Mouse (Mus musculus) cerebral cortex, adult 2 months (tissue): ENCODE data around the gene Mustn1.

Experiments used
- WGBS: fragments of 180-500 bp; shearing (Covaris S2); methylation state at CpG from one replicate; pipeline ENCODE4 v1.1.7; 2018; 5-methylcytosine and 5-hydroxymethylcytosine counted together

The Mustn1 gene

DNA sequence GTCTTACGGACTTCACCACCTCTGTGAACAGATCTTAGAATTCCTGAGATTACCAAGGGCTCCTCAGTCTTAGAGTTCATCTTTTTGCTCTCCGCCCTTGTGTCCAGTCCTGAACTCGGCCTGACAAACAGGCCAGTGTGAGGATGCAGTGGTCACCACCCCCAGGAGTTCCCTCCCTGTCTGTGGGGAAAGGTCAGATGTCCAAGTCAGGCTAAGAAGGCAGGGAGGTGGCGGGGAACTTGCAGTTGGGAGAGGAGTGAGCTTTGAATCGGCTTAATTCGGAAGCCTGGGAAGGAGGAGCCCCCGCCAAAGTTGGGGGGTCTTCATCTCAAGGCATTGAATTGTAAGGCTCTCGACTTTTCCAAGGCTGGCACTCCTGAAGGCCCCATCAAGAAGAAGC lies 1.3 kb downstream of the Mustn1 start:
- 81% methylated on average over 8 of the region's 8 CpGs for WGBS

DNA sequence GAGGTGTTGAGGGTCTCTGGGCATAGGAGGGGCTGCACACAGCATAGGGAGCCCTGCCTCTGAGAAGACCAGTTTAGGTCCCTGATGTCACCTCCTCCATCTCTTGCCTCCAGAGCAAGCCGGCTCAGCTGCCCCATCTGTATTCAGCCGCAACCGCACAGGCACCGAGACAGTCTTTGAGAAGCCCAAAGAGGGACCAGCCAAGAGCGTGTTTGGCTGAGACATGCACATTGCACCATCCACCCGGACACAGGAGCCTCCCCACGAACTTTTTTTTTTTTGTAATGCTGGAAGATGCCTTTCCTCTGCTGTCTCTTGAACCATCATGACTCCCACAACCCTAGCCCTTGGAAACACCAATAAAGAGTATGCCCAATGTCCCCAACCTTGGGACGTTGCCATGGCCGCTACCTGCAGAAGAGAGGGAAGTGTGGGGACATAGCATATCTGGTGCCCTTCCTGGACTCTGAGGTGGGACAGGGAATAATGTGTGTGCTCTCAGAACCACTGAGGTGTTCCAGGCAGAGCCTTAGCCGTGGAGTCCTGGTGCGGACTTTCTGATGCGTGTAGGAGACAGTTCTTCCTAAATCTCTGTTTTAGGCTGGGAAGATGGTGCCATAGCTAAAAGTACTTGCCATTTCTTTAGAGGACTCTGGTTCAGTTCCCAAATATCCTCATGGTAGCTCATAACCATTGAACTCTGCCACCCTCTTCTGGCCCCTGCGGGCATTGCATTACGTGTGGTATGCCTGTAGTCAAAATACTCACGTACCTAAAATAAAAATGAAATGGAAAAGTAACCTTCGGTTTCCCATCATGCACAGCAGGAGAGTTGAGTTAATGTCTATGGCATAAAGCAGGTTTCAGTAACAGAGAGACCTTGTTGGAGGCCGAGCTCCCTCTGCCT lies 2.1 kb downstream of the Mustn1 start:
- 78% methylated on average over 17 of the region's 17 CpGs for WGBS

DNA sequence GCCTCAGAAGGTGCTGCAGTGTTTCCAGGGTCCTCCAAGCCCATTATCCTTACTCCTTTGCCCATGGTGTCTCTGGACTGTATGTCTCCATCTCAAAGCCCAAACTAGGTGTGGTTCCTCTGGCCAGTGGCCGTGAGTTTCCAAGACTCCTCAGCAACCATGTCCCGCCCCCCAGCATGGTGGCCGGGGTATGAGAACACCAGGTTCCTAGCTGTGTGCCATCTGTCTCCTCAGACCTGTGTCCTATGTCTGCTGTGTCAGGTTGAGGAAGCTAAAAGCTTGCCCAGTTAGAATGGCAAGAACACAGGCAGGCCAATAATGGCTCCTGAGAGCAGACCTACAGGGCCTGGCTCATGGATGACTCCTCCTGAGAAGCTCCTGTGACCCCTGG lies 2.7 kb downstream of the Mustn1 start:
- WGBS, result 89% methylated on average over 3 of the region's 3 CpGs

DNA sequence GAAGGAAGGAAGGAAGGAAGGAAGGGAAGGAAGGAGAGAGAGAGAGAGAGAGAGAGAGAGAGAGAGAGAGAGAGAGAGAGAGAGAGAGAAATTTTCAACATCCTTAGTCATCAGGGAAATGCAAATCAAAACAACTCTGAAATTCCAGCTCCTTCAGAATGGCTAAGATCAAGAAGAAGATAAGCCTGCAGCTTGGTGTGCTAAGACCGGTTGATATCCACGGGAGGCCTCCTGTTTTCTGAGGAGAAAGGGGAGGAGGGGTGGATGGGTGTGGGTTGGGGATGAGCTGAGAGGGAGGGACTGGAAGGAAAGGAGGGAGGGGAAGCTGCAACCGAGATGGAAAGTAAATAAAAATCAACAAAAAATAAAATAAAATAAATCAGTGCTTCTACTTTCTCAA lies 6.3 kb downstream of the Mustn1 start:
- 43% methylated on average over 3 of the region's 3 CpGs for WGBS

DNA sequence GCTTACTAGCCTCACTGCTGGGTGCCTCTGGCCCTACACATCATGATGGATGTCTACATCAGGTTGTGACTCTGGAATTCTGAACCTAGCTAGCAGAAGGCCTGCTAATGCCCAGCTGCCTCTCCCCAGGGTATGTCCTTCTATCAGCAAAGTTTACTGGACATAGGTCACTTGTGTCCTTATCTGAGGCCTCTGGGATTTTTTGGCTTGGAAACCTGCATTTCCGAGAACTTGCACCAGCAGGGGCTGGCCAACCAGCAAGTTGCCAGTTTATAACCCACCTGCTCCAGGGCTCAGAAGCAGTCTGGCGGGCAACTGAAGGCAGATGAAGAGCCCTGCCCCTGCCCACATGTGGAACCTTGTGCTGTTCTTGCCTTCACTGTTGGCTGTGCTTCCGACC lies 7.2 kb downstream of the Mustn1 start, which contains the start of gene Itih4:
Itih4 (plus strand) TSS at position 273 of the 400 bp plus-strand sequence.
- 95% methylated on average over 3 of the region's 3 CpGs for WGBS

DNA sequence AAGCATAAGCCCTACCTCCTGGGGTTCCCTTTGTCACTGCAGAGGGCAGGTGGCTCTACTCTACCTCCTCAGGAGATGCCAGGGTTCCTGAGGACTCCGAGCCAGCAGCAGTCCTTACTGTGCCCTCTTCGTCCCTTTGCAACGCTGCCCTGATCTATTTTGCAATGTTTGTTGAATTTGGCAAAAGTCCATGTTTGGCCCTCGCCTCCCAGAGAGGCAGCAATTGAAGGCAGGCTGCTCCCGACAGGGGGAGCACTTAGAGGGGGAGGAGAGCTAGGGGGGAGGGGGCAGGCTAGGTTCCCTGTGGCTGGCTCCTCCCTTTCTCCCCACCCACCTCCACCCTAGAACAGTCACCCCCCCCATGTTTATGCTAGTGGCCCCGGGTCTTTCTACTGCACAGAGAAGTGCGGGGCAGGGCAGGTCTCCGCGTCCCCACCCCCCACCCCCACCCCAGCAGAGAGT lies 9.3 kb downstream of the Mustn1 start:
- 16% methylated on average over 9 of the region's 9 CpGs for WGBS

DNA sequence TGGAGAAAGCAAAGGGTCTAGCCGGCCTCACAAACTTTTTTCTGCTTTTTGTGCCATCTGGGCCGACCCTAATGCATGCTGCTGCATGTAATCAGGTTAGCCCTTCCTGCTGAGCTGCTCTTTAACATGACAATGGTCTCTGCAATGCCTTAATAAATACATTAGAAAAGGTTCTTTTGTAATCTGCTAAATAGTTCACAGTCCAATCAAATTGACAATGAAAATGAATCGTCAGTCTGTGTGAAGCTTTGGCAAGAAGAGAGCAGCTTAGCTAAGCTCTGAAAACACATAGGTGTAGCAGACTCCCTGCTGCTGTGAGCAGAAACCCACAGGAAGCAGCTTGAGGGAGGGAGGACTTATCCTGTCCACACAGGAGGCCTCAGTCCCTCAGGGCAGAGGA lies 21.0 kb downstream of the Mustn1 start:
- 44% methylated on average over 3 of the region's 3 CpGs for WGBS

DNA sequence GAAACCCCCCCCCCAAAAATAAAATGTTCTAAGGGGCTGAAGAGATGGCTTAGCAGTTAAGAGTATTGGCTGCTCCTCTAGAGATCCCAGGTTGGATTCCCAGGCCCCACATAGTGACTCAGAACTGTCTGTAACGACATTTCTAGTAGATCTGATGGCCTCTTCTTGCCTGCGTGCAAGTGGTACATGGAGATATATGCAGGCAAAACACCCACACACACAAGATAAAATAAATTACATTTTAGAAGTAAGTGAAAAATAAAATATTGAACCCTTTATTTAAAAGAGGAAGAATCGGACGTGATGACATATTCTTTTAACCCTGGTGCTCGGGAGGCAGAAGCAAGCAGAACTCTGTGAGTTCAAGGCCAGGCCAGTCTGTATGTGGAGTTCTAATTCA lies 23.6 kb downstream of the Mustn1 start:
- WGBS, result 79% methylated on average over 5 of the region's 5 CpGs

DNA sequence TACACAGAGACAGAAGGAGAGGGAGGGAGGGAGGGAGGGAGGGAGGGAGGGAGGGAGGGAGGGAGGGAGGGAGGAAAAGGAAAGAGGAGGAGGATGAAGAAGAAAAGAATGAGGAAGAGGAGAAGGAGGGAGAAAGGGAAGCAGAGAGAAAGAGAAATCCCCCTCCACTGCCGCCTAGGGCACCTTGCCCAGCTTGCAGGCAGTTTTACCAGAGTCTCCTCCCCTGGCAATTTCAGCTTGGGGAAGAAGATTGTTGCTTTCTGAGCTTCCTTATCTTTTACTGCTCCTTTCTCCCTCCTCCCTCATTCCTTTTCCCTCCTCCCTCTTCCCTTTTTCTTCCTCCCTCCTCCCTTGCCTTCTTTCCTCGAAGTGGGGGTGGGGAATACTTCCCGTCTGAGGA lies 24.0 kb downstream of the Mustn1 start:
- WGBS, result 69% methylated on average over 3 of the region's 3 CpGs

DNA sequence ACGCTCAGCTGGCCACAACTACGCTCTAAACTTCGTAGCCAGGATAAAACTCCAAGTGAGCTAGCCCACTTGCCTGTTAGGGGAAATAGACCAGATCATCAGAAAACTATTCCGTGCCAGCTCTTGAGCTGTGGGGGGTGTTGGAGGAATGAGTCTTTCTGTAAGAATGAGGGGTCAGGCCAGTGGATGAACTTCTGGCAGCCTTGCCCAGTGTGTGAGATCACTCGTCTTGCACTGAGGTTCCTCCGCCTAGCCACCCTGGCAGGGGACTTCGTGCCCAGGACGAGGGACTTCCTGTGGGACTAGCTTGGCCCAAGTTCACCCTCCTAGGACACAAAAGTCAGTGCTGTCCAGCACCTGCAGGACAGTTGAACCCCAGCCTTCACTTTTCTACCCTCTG lies 25.3 kb downstream of the Mustn1 start:
- WGBS, result 76% methylated on average over 8 of the region's 8 CpGs

DNA sequence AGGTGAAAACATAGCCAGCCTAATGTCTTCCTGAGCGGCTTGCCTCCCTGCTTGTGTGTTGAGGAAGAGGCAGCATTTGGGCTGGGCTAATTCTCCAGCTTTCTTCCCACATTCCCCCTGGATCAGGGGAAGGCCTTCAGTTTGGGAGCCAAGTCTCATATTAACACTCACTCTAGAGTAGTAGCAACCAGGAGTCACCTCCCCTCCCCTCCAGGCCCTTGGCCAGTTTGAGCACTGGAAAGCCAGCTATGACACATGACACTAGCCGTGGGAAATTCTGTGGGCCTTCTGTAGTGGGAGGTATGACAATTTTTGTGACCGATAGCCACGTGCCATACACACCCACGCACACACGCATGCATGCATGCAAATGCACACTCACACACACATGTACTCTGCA lies 27.0 kb downstream of the Mustn1 start:
- WGBS, result 79% methylated on average over 6 of the region's 6 CpGs

DNA sequence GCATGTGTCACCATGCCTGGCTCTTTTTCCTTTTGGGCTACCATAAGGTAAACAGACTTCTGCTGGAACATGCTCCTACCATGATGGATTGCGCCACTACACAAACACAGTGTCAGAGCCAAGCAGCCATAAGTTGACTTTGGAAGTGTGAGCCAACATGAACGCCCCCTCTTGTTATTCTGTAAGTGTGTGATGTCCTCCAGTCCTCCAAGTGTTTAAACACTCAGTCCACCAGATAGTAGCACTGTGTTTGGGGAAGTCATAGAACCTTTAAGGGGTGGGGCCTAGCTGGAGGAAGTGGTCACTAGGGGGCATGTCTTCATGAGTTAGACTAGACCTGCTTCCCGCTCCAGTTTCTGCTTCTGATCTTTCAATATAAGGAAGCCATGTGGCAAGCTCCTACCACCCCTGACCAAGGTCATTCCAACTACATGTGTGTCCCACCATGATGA lies 28.8 kb downstream of the Mustn1 start:
- 65% methylated on average over 3 of the region's 3 CpGs for WGBS

DNA sequence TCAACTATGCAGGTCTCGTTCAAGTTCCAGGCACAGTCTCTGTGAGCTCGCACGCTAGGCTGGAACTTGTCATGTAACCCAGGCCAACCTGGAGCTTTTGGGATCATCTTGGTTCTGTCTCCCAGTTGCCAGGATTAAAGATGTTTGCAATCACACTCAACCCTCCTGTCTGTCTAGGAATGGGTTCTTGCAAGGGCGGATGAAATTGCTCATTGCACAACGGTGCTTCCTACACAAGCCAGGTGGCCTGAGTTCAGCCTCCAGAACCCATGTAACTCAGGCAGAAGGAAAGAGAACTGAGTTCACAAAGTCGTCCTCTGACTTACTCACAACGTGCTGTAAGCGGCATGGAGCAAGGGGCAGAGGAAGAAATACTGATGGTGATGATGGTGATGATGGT lies 32.1 kb downstream of the Mustn1 start:
- 91% methylated on average over 8 of the region's 8 CpGs for WGBS

DNA sequence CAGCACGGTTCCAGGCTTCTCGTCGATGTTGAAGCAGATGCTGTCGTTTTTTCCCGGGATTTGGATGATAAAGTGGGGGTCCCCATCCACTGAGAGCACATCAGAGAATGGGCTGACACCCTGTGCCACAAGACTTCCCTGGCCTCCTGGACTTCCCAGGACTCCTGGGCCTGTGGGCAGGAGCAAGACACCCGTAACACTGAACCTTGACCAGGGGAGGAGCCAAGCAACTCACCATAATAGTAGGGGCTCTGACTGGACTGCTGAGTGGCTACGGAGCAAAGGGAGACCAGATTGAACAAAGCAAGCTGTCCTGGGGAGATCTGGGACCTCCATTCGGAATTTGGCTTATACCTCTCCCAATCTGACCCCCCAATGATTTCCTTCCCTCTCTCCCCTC lies 33.6 kb downstream of the Mustn1 start:
- 89% methylated on average over 8 of the region's 8 CpGs for WGBS

DNA sequence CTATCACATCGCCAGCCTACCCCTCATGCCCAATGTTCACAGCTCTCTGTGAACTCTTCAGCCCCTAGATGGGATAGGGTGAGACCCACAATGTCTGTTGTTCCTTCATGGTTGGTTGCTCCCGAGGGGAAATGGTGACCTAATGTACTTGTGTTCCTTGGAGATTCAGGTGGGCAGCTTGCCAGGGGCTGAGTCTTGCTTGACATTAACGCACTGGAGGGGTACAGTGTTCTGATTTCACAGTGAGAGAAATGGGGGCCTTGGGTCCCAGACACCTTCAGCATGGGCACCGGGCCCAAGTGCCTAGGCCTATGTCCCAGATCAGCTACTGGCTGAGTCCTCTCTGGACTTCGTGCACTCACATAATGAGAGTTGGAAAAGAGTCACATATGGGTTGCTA lies 34.4 kb downstream of the Mustn1 start:
- 79% methylated on average over 5 of the region's 5 CpGs for WGBS

DNA sequence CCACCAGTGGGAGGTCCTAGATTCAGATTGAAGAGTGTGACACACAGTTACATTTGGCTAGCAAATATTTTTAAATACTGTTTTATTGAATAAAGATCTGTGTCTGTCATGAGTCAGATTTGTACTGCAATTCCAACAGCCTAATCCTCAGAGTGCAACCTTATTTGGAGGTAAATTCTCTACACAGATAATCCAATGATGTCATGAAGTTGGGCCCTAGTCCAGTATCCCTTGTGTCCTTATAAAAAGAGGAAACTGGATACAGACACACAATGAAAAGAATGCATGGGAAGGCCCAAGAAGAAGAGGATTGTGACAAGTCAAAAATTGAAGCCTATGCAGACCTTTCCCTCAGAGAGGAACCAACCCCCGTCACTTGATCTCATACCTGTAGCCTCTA lies 37.5 kb downstream of the Mustn1 start:
- 90% methylated on average over 1 of the region's 1 CpGs for whole genome bisulfite sequencing

DNA sequence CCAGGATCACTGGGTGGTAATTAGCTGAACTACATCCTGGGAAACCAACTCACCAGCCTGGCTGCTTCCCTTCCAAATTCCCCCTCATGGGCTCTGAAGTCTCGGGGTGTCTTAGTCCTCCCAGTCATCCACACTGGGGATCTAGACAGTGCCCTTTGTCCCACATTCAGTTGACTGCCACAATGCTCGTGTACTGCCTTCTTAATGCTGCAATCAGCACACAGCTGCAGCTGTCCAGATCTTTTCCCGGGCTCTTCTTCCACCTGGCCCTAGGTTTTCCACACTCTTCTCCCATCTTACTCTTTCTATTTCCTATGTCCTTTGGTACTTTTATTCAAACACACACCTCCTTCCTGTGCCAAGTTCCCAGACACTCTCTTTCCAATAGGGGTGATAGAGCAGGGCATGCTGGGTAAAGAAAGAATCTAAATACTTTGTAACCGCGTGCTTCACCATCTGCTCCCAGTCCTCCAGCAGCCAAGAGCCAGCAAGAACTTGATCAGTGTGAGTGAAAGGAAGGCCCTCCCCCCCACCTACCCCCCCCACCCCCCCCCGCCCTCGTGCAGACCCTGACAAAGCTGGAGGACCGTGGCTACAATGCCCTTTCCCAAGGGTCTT lies 43.2 kb downstream of the Mustn1 start:
- 35% methylated on average over 8 of the region's 8 CpGs for WGBS

DNA sequence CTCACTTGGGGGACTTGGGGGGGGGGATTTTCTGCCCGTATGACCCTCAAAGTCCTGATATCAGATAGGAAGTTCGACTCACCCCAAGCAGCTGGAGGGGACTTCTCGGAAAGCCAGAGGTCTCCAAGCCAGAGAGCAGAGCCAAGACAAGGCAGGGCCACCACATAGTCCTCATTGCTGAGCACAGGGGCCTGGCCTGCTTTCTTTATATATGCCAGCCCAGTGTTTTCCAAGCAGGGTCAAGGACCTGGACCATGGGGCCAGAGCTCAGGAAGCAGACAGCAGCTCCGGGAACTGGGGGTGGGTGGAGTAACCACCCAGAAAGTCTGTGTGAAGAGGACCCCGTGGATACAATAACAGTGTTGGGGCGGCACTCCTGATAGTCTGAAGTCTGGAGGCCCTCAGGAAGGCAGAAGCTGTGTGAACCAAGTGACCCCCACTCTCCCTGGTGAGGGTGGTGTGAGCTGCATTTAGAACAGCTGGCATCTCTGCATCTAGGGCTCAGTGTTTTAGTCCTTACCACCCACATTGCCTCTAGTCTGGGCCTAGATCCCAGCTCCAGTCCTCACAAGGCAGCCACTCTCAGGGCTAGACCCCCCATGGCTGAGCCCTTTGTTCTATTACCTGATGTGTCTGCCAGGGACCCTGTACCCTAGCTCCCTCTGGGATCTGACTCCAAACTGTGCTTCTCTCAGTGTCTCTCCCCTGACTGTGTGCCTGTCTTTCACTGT lies 44.5 kb downstream of the Mustn1 start, which contains the start of gene Itih3:
Itih3 (minus strand) TSS at position 386 of the 731 bp plus-strand sequence.
- WGBS, result 51% methylated on average over 6 of the region's 6 CpGs

DNA sequence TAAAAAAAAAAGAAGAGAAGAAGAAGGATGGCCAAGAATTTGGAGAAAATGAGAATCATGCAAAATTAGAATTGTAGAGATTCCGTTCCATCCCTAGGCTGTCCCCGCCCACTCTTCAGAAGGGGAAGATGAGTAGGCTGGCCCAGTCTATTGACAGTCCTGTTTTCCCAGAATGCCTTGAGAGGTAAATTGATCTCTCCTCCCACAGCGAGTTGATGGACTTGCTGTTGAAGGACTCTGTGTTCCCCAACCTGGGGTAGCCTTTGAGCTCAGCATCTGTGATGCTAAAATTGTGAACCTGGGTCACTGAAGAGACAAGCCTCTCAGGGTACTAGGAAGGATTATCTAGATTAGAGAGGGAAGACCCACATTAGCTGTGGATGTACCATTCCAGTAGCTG lies 46.5 kb downstream of the Mustn1 start:
- 81% methylated on average over 3 of the region's 3 CpGs for WGBS

DNA sequence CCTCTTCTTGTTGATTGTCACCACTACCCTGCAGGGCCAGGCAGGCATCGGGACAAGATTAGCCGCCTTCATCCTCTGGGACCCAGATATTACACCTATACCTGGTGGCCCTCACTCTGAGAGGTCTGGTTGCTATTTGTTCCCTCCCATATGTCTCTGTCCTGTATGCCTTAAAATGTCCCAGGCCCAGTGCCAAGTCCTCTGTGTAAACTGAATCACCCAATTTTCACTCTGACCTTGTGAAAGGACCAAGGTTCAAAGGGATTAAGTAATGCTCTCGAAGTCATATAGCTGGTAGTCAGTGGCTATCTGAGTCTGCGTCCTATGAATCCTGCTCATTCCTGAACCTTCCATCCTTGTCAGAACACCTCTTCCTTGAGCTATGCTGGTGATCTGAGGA lies 51.4 kb downstream of the Mustn1 start:
- WGBS, result 95% methylated on average over 4 of the region's 4 CpGs
